Mouse (Mus musculus): ENCODE data around the gene Ttll11. TPM values are rescaled to one million over a fixed set of nuclear protein-coding genes. Genes with fewer than 3 reads are reported as not detected.

Gene Ttll11
- polyA plus RNA-seq, 1 experiment: 4.1 TPM

GRCm38 (mm10) chr2:35720956-35721355 is 258.8 kb downstream of the Ttll11 start:
- no peak overlapping the region for H3K4me3 ChIP-seq (replicated peaks; ENCODE audit: control insufficient read depth, low read depth, low read length)
- H3K4me1 ChIP-seq (ENCODE audit: control insufficient read depth, insufficient read depth, low read length): peaks cover 21% of the 10 kb centered on the region
- TF ChIP-seq CTCF (IDR thresholded peaks at IDR 0.05; ENCODE audit: control insufficient read depth, insufficient read depth, low read length): no peak
- no peak overlapping the region for H3K27ac ChIP-seq (ENCODE audit: control insufficient read depth, insufficient read depth, low read depth, low read length, poor library complexity)
- WGBS: 92% methylated on average over 9 of the region's 9 CpGs

- TF ChIP-seq CTCF (IDR thresholded peaks at IDR 0.05; ENCODE audit: control insufficient read depth, insufficient read depth, low read length) (no peak), POLR2A (IDR thresholded peaks at IDR 0.05; ENCODE audit: borderline replicate concordance, control insufficient read depth, low read depth, low read length) (no peak)
- 89% methylated on average over 13 of the region's 13 CpGs for WGBS
- H3K4me1 ChIP-seq (ENCODE audit: control insufficient read depth, insufficient read depth, low read length): peaks cover 21% of the 10 kb centered on the region
- H3K27ac ChIP-seq (ENCODE audit: control insufficient read depth, insufficient read depth, low read depth, low read length, poor library complexity): no peak overlapping the region
- H3K4me3 ChIP-seq (replicated peaks; ENCODE audit: control insufficient read depth, low read depth, low read length): no peak overlapping the region
These were observed 259.2 kb downstream of the Ttll11 start for GRCm38 (mm10) chr2:35720550-35720949.

- TF ChIP-seq POLR2A (IDR thresholded peaks at IDR 0.05; ENCODE audit: borderline replicate concordance, control insufficient read depth, low read depth, low read length) (no peak), CTCF (IDR thresholded peaks at IDR 0.05; ENCODE audit: control insufficient read depth, insufficient read depth, low read length) (no peak)
- no peak overlapping the region for H3K4me3 ChIP-seq (replicated peaks; ENCODE audit: control insufficient read depth, low read depth, low read length)
- peaks cover 21% of the 10 kb centered on the region for H3K4me1 ChIP-seq (ENCODE audit: control insufficient read depth, insufficient read depth, low read length)
- no peak overlapping the region for H3K27ac ChIP-seq (ENCODE audit: control insufficient read depth, insufficient read depth, low read depth, low read length, poor library complexity)
- WGBS: 92% methylated on average over 12 of the region's 12 CpGs
These were observed 259.6 kb downstream of the Ttll11 start for GRCm38 (mm10) chr2:35720104-35720503.

GRCm38 (mm10) chr2:35719230-35720005 is 260.3 kb downstream of the Ttll11 start:
- TF ChIP-seq CTCF (IDR thresholded peaks at IDR 0.05; ENCODE audit: control insufficient read depth, insufficient read depth, low read length): no peak
- 85% methylated on average over 12 of the region's 12 CpGs for whole genome bisulfite sequencing
- Histone ChIP-seq H3K27ac (ENCODE audit: control insufficient read depth, insufficient read depth, low read depth, low read length, poor library complexity) (no peak overlapping the region), H3K4me3 (replicated peaks; ENCODE audit: control insufficient read depth, low read depth, low read length) (no peak overlapping the region), H3K4me1 (ENCODE audit: control insufficient read depth, insufficient read depth, low read length) (peaks cover 21% of the 10 kb centered on the region)

- WGBS: 90% methylated on average over 9 of the region's 9 CpGs
- H3K27ac ChIP-seq (ENCODE audit: control insufficient read depth, insufficient read depth, low read depth, low read length, poor library complexity): no peak overlapping the region
- no peak for TF ChIP-seq POLR2A (IDR thresholded peaks at IDR 0.05; ENCODE audit: borderline replicate concordance, control insufficient read depth, low read depth, low read length)
- TF ChIP-seq CTCF (IDR thresholded peaks at IDR 0.05; ENCODE audit: control insufficient read depth, insufficient read depth, low read length): no peak
- peaks cover 23% of the 10 kb centered on the region for H3K4me1 ChIP-seq (ENCODE audit: control insufficient read depth, insufficient read depth, low read length)
- no peak overlapping the region for H3K4me3 ChIP-seq (replicated peaks; ENCODE audit: control insufficient read depth, low read depth, low read length)
These were observed 261.1 kb downstream of the Ttll11 start for GRCm38 (mm10) chr2:35718662-35719061.

DNA sequence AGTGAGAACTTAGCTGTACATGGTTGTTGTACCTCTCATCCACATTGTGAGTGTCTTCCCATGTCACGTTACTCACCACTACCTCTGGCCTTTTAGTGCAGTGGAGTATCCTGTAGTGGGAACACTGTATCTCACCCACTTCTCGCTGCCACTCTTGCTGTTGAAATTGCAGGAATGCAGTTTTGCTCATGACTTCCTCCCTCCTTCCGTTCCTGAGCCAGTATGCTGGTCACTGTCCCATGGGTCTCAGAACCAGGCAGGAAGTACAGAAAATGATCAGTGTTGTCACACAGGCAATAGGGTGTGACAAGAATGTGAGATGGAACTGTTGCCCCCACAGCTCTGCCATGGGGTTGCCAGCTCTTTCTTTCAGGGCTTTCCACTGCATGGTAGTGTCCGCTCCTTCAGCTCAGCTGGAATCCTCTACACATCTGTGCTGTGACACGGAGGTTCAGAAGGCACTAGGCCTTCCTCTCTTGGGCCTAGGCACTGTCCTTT is 261.7 kb downstream of the Ttll11 start:
- no peak for TF ChIP-seq POLR2A (IDR thresholded peaks at IDR 0.05; ENCODE audit: borderline replicate concordance, control insufficient read depth, low read depth, low read length)
- no peak for TF ChIP-seq CTCF (IDR thresholded peaks at IDR 0.05; ENCODE audit: control insufficient read depth, insufficient read depth, low read length)
- H3K4me1 ChIP-seq (ENCODE audit: control insufficient read depth, insufficient read depth, low read length): peaks cover 19% of the 10 kb centered on the region
- H3K4me3 ChIP-seq (replicated peaks; ENCODE audit: control insufficient read depth, low read depth, low read length): no peak overlapping the region
- H3K27ac ChIP-seq (ENCODE audit: control insufficient read depth, insufficient read depth, low read depth, low read length, poor library complexity): peak overlapping the region; percentile 11
- WGBS: 47% methylated on average over 5 of the region's 5 CpGs

GRCm38 (mm10) chr2:35716175-35716574 is 263.5 kb downstream of the Ttll11 start:
- Histone ChIP-seq H3K4me1 (ENCODE audit: control insufficient read depth, insufficient read depth, low read length) (peaks cover 8% of the 10 kb centered on the region), H3K27ac (ENCODE audit: control insufficient read depth, insufficient read depth, low read depth, low read length, poor library complexity) (no peak overlapping the region), H3K4me3 (replicated peaks; ENCODE audit: control insufficient read depth, low read depth, low read length) (no peak overlapping the region)
- no peak for TF ChIP-seq POLR2A (IDR thresholded peaks at IDR 0.05; ENCODE audit: borderline replicate concordance, control insufficient read depth, low read depth, low read length)
- TF ChIP-seq CTCF (IDR thresholded peaks at IDR 0.05; ENCODE audit: control insufficient read depth, insufficient read depth, low read length): no peak
- 27% methylated on average over 1 of the region's 1 CpGs for WGBS

- Histone ChIP-seq H3K4me3 (replicated peaks; ENCODE audit: control insufficient read depth, low read depth, low read length) (no peak overlapping the region), H3K4me1 (ENCODE audit: control insufficient read depth, insufficient read depth, low read length) (peaks cover 8% of the 10 kb centered on the region), H3K27ac (ENCODE audit: control insufficient read depth, insufficient read depth, low read depth, low read length, poor library complexity) (no peak overlapping the region)
- 62% methylated on average over 3 of the region's 3 CpGs for WGBS
- no peak for TF ChIP-seq CTCF (IDR thresholded peaks at IDR 0.05; ENCODE audit: control insufficient read depth, insufficient read depth, low read length)
- no peak for TF ChIP-seq POLR2A (IDR thresholded peaks at IDR 0.05; ENCODE audit: borderline replicate concordance, control insufficient read depth, low read depth, low read length)
These were observed 264.2 kb downstream of the Ttll11 start for GRCm38 (mm10) chr2:35715485-35715884.

All from bone marrow, adult 2 months (tissue).